In the genomic region with DNA sequence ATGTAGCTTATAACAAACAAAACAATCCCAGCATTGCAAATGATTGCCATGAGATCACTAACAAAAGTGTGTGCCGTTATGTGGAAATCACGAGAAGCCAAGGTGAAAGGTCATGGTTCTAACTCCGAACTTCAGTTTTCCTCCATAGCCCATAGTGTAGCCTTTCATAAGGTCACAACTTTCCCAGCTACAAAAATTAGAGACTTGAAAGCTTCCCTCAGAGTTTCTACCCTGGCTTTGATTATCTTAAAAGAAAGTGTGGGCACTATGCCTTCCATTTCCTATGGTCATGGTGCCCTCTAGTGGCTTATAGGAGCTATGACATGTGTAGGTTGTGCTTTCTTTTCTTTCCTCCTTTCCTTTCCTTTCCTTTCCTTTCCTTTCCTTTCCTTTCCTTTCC, we compare ENCODE assay signal across 9 mouse cellular contexts.
A peak's percentile ranks its signal among the peaks of the same experiment; 100 is the strongest.
DNase-seq lines count a peak whose midpoint lies in the region; ATAC-seq and TF ChIP-seq lines count a peak whose summit lies in the region.
"Had no signal": no experiment of that assay in that cellular context is flagged by ENCODE, and none has a peak within 500 bp of the region (broad histone marks: within the 10 kb centered on the region; RNA-seq: fewer than 3 reads in every experiment).

No protein-coding gene starts in this region.

- no peaks in the 10 kb centered on the region for H3K27me3 ChIP-seq in hindbrain, embryonic 14.5 days (ENCODE audit: control insufficient read depth, insufficient read depth, low read length)
- H3K27me3 ChIP-seq in hindbrain, embryonic 10.5 days (ENCODE audit: insufficient read depth, poor library complexity, severe bottlenecking): peaks cover 14% of the 10 kb centered on the region
- H3K27me3 ChIP-seq in ES-Bruce4 (ENCODE audit: control insufficient read depth, insufficient read depth, low read length, poor library complexity, severe bottlenecking): no peaks in the 10 kb centered on the region
- H3K27me3 ChIP-seq in embryonic facial prominence, embryonic 11.5 days (ENCODE audit: control insufficient read depth, insufficient read depth, low read length): no peaks in the 10 kb centered on the region
- H3K27me3 ChIP-seq in midbrain, embryonic 14.5 days (ENCODE audit: control insufficient read depth, insufficient read depth, low read length): no peaks in the 10 kb centered on the region
- H3K27me3 ChIP-seq: liver, embryonic 15.5 days had no signal

- intact Hi-C loops in heart, postnatal 36 days (cut with DNase I): loop anchor here (1.0 to 10.0 kb wide), 4 partner anchors 303 to 699 kb away; a partner anchor contains a TSS

- H3K36me3 ChIP-seq in hindbrain, embryonic 14.5 days (replicated peaks; ENCODE audit: control insufficient read depth, insufficient read depth): no peaks in the 10 kb centered on the region
- H3K36me3 ChIP-seq in hindbrain, embryonic 10.5 days: no peaks in the 10 kb centered on the region
- no peaks in the 10 kb centered on the region for H3K36me3 ChIP-seq in ES-Bruce4 (ENCODE audit: control insufficient read depth, insufficient read depth, low read length, poor library complexity, severe bottlenecking)
- no peaks in the 10 kb centered on the region for H3K36me3 ChIP-seq in embryonic facial prominence, embryonic 11.5 days (replicated peaks; ENCODE audit: control insufficient read depth, insufficient read depth, low read depth, low read length)
- no peaks in the 10 kb centered on the region for H3K36me3 ChIP-seq in midbrain, embryonic 14.5 days (ENCODE audit: control insufficient read depth, insufficient read depth, low read length)
- H3K36me3 ChIP-seq: liver, embryonic 15.5 days had no signal

- no peaks in the 10 kb centered on the region for H3K4me1 ChIP-seq in hindbrain, embryonic 14.5 days (replicated peaks; ENCODE audit: control insufficient read depth, insufficient read depth, low read length)
- peaks cover 12% of the 10 kb centered on the region; the same call in 1 of the 2 replicates for H3K4me1 ChIP-seq in hindbrain, embryonic 10.5 days (replicated peaks)
- no peaks in the 10 kb centered on the region for H3K4me1 ChIP-seq in ES-Bruce4 (ENCODE audit: control insufficient read depth, insufficient read depth, low read length)
- no peaks in the 10 kb centered on the region for H3K4me1 ChIP-seq in embryonic facial prominence, embryonic 11.5 days (ENCODE audit: control insufficient read depth, insufficient read depth, low read length)
- 0 out of 2 replicates have a peak, but pooled peaks cover 3% of the 10 kb centered on the region for H3K4me1 ChIP-seq in midbrain, embryonic 14.5 days (ENCODE audit: control insufficient read depth, insufficient read depth, low read length)
- H3K4me1 ChIP-seq: liver, embryonic 15.5 days had no signal

- no peak for TF ChIP-seq EP300 in ES-Bruce4 (IDR thresholded peaks at IDR 0.05; ENCODE audit: insufficient read depth, low read depth, low read length)

- H3K4me3 ChIP-seq in hindbrain, embryonic 14.5 days (replicated peaks; ENCODE audit: low read length): no peak overlapping the region
- no peak overlapping the region for H3K4me3 ChIP-seq in hindbrain, embryonic 10.5 days
- H3K4me3 ChIP-seq in ES-Bruce4 (ENCODE audit: low read depth, low read length): no peak overlapping the region
- H3K4me3 ChIP-seq in embryonic facial prominence, embryonic 11.5 days (ENCODE audit: low read depth, low read length): no peak overlapping the region
- no peak overlapping the region for H3K4me3 ChIP-seq in midbrain, embryonic 14.5 days (replicated peaks; ENCODE audit: low read depth, low read length)
- H3K4me3 ChIP-seq: liver, embryonic 15.5 days had no signal

- H3K4me2 ChIP-seq in hindbrain, embryonic 14.5 days (replicated peaks): no peak overlapping the region
- no peak overlapping the region for H3K4me2 ChIP-seq in embryonic facial prominence, embryonic 11.5 days (ENCODE audit: low read depth, low read length)
- H3K4me2 ChIP-seq in midbrain, embryonic 14.5 days (ENCODE audit: low read length): no peak overlapping the region
- H3K4me2 ChIP-seq: liver, embryonic 15.5 days had no signal

- no peak overlapping the region for H3K27ac ChIP-seq in hindbrain, embryonic 14.5 days
- H3K27ac ChIP-seq in hindbrain, embryonic 10.5 days: no peak overlapping the region
- no peak overlapping the region for H3K27ac ChIP-seq in ES-Bruce4 (ENCODE audit: insufficient read depth, low read length)
- H3K27ac ChIP-seq in embryonic facial prominence, embryonic 11.5 days (replicated peaks; ENCODE audit: low read depth, low read length): no peak overlapping the region; the same call in 1 of the 2 replicates
- H3K27ac ChIP-seq in midbrain, embryonic 14.5 days (replicated peaks; ENCODE audit: low read depth, low read length): no peak overlapping the region
- H3K27ac ChIP-seq: liver, embryonic 15.5 days had no signal

- no peak for TF ChIP-seq POLR2A in ES-Bruce4 (IDR thresholded peaks at IDR 0.05; ENCODE audit: insufficient read depth, low read length)

- ATAC-seq in hindbrain, embryonic 14.5 days (ENCODE audit: low FRiP score): no peak
- no peak for ATAC-seq in embryonic facial prominence, embryonic 11.5 days (replicated peaks; ENCODE audit: insufficient number of reproducible peaks, low FRiP score, low TSS enrichment, low read depth)
- ATAC-seq in midbrain, embryonic 14.5 days (ENCODE audit: low FRiP score, low TSS enrichment): no peak

- peak; percentile 81 for DNase-seq in hindbrain, embryonic 14.5 days (ENCODE audit: low spot score)
- DNase-seq in hindbrain, embryonic 10.5 days (ENCODE audit: low spot score): no peak
- DNase-seq in embryonic facial prominence, embryonic 11.5 days (ENCODE audit: low spot score): peak; percentile 75
- DNase-seq in midbrain, embryonic 14.5 days: peak; percentile 81
- DNase-seq in spleen, postnatal 36 days (ENCODE audit: low spot score in 2 of 2): no peak
- no peak for DNase-seq in heart, postnatal 36 days
- DNase-seq in frontal cortex, postnatal 14 days (ENCODE audit: low spot score in 2 of 2): no peak

- H3K9me3 ChIP-seq in hindbrain, embryonic 14.5 days (ENCODE audit: control insufficient read depth, low read length): no peaks in the 10 kb centered on the region
- H3K9me3 ChIP-seq in hindbrain, embryonic 10.5 days: no peaks in the 10 kb centered on the region
- no peaks in the 10 kb centered on the region for H3K9me3 ChIP-seq in ES-Bruce4 (replicated peaks; ENCODE audit: control insufficient read depth, insufficient read depth, low read length, poor library complexity, severe bottlenecking)
- H3K9me3 ChIP-seq in embryonic facial prominence, embryonic 11.5 days (replicated peaks; ENCODE audit: control insufficient read depth, low read length): no peaks in the 10 kb centered on the region
- no peaks in the 10 kb centered on the region for H3K9me3 ChIP-seq in midbrain, embryonic 14.5 days (ENCODE audit: control insufficient read depth, low read length)
- H3K9me3 ChIP-seq: liver, embryonic 15.5 days had no signal

- WGBS in hindbrain, embryonic 14.5 days: 18% methylated on average over 3 of the region's 3 CpGs
- WGBS in hindbrain, embryonic 10.5 days: 29% methylated on average over 3 of the region's 3 CpGs
- 27% methylated on average over 3 of the region's 3 CpGs for WGBS in embryonic facial prominence, embryonic 11.5 days
- WGBS in midbrain, embryonic 14.5 days: 38% methylated on average over 3 of the region's 3 CpGs

- peak; percentile 35 for TF ChIP-seq CTCF in ES-Bruce4 (IDR thresholded peaks at IDR 0.05; ENCODE audit: low read depth, low read length)

- no peak overlapping the region for H3K9ac ChIP-seq in hindbrain, embryonic 14.5 days
- no peak overlapping the region for H3K9ac ChIP-seq in ES-Bruce4 (ENCODE audit: low read depth, poor library complexity, severe bottlenecking)
- H3K9ac ChIP-seq in embryonic facial prominence, embryonic 11.5 days (replicated peaks; ENCODE audit: low read length): no peak overlapping the region
- H3K9ac ChIP-seq in midbrain, embryonic 14.5 days (replicated peaks; ENCODE audit: low read length): no peak overlapping the region
- H3K9ac ChIP-seq: liver, embryonic 15.5 days had no signal

Comparison
In these comparisons a context has a peak if more than half of its experiments do, and no peak if none do; other contexts are left out.
1. DNase-seq: peak in hindbrain, embryonic 14.5 days (single experiment), embryonic facial prominence, embryonic 11.5 days (single experiment) and midbrain, embryonic 14.5 days (single experiment); none in hindbrain, embryonic 10.5 days (single experiment), spleen, postnatal 36 days (0 of 2), heart, postnatal 36 days (0 of 2) and frontal cortex, postnatal 14 days (0 of 2).